Mouse (Mus musculus) limb, embryonic 14.5 days (tissue): ENCODE results near the gene Ror2. TPM values are rescaled to one million over a fixed set of nuclear protein-coding genes. Genes with fewer than 3 reads are reported as not detected.

Source experiments
- ATAC-seq: fragments of 200-750 bp; cut with Nextera tagmentation; 2 replicates; pipeline ENCODE4 v1.8.0; 2017; ENCODE audit warnings: low read depth, moderate number of reproducible peaks, moderate TSS enrichment; ENCODE audit not compliant: low FRiP score
- DNase-seq: peaks from one replicate; pipeline ENCODE4 v3.0.0-alpha.2; 2015; ENCODE audit warnings: low spot score
- H3K27ac ChIP-seq: fragments of 300-500 bp; sonication (generic); replicated peaks from 2 replicates; pipeline ENCODE4 v1.5.1; 2014; ENCODE audit warnings: low read depth, mild to moderate bottlenecking, low read length, moderate library complexity, mixed read lengths
- H3K27me3 ChIP-seq: fragments of 300-500 bp; sonication (generic); 2 replicates; pipeline ENCODE4 v1.6.1; 2014; ENCODE audit warnings: low read length, mixed read lengths; ENCODE audit not compliant: control insufficient read depth, insufficient read depth
- H3K36me3 ChIP-seq: fragments of 300-500 bp; sonication (generic); 2 replicates; pipeline ENCODE4 v1.6.1; 2014; ENCODE audit warnings: mild to moderate bottlenecking, low read length, moderate library complexity, mixed read lengths; ENCODE audit not compliant: control insufficient read depth, insufficient read depth
- H3K4me1 ChIP-seq: fragments of 300-500 bp; sonication (generic); 2 replicates; pipeline ENCODE4 v1.6.1; 2014; ENCODE audit warnings: antibody characterized with exemption, low read length, mixed read lengths; ENCODE audit not compliant: control insufficient read depth, insufficient read depth
- H3K4me2 ChIP-seq: fragments of 300-500 bp; sonication (generic); replicated peaks from 2 replicates; pipeline ENCODE4 v1.6.1; 2014; ENCODE audit warnings: low read depth, mild to moderate bottlenecking, low read length, moderate library complexity; ENCODE audit not compliant: severe bottlenecking
- H3K4me3 ChIP-seq: fragments of 300-500 bp; sonication (generic); replicated peaks from 2 replicates; pipeline ENCODE4 v1.5.1; 2014; ENCODE audit warnings: low read length
- H3K9ac ChIP-seq: fragments of 300-500 bp; sonication (generic); 2 replicates; pipeline ENCODE4 v1.6.1; 2014; ENCODE audit warnings: mild to moderate bottlenecking, low read depth, low read length, moderate library complexity; ENCODE audit not compliant: severe bottlenecking
- H3K9me3 ChIP-seq: fragments of 300-500 bp; sonication (generic); 2 replicates; pipeline ENCODE4 v1.6.1; 2016; ENCODE audit warnings: low read length; ENCODE audit not compliant: control insufficient read depth
- POLR2A ChIP-seq: fragments of 200-500 bp; IDR thresholded peaks from 2 replicates; pipeline ENCODE4 v1.8.0; 2012; ENCODE audit warnings: inconsistent platforms, mild to moderate bottlenecking, moderate library complexity, borderline replicate concordance; ENCODE audit not compliant: insufficient read depth, insufficient read length; ENCODE audit errors: extremely low read depth
- WGBS: fragments of 180-500 bp; shearing (Covaris S2); extraction: QIAGEN DNeasy Blood & Tissue Kit; methylation state at CpG from one replicate; pipeline ENCODE4 v1.1.7; 2014; 5-methylcytosine and 5-hydroxymethylcytosine counted together
- polyA plus RNA-seq, 2 experiments: library from polyadenylated mRNA; depleted of rRNA in 1 of 2; stranded (reverse) in 1 of 2; unstranded in 1 of 2; fragments of >200 nt; fragmentation: Nextera tagmentation in 1 of 2; extraction: Ambion mirVana in 1 of 2; gene quantifications; 2 replicates each; pipeline versions ENCODE4 v1.2.1 to v1.2.3; 2012 to 2014

Ror2 gene
- polyA plus RNA-seq, 2 experiments: 19.0 to 33.0 TPM

- H3K36me3 ChIP-seq: no peaks in the 10 kb centered on the region
Measured at GRCm38 (mm10) chr13:53068461-53068860, 217.5 kb downstream of the Ror2 start.

GRCm38 (mm10) chr13:53067949-53068348 lies 218.0 kb downstream of the Ror2 start:
- no peak overlapping the region for H3K27ac ChIP-seq
- WGBS: 35% methylated on average over 11 of the region's 11 CpGs
- DNase-seq (peak; percentile 26), ATAC-seq (no peak)
- no peak overlapping the region for H3K4me2 ChIP-seq
- peaks cover 8% of the 10 kb centered on the region; the same call in 1 of the 2 replicates for H3K4me1 ChIP-seq
- H3K9me3 ChIP-seq: no peaks in the 10 kb centered on the region
- no peaks in the 10 kb centered on the region for H3K36me3 ChIP-seq
- H3K9ac ChIP-seq: no peak overlapping the region
- no peak for TF ChIP-seq POLR2A
- no peak overlapping the region for H3K4me3 ChIP-seq
- no peaks in the 10 kb centered on the region for H3K27me3 ChIP-seq

More at GRCm38 (mm10) chr13:53068461-53068860, 217.5 kb downstream of the Ror2 start:
- Histone ChIP-seq H3K4me3 (no peak overlapping the region), H3K4me1 (peaks cover 8% of the 10 kb centered on the region; the same call in 1 of the 2 replicates), H3K27ac (no peak overlapping the region), H3K27me3 (no peaks in the 10 kb centered on the region), H3K9me3 (no peaks in the 10 kb centered on the region), H3K4me2 (no peak overlapping the region), H3K9ac (no peak overlapping the region)
- 55% methylated on average over 8 of the region's 8 CpGs for WGBS
- no peak for TF ChIP-seq POLR2A
- DNase-seq: no peak
- no peak for ATAC-seq

- Histone ChIP-seq H3K9me3 (no peaks in the 10 kb centered on the region), H3K9ac (no peak overlapping the region), H3K27ac (no peak overlapping the region), H3K4me2 (no peak overlapping the region), H3K4me1 (peaks cover 8% of the 10 kb centered on the region; the same call in 1 of the 2 replicates), H3K36me3 (no peaks in the 10 kb centered on the region), H3K27me3 (no peaks in the 10 kb centered on the region), H3K4me3 (no peak overlapping the region)
- TF ChIP-seq POLR2A: no peak
- DNase-seq: no peak
- no peak for ATAC-seq
- WGBS: 80% methylated on average over 11 of the region's 11 CpGs
Measured at GRCm38 (mm10) chr13:53065122-53065521, 220.8 kb downstream of the Ror2 start.

- no peaks in the 10 kb centered on the region for H3K36me3 ChIP-seq
- H3K27ac ChIP-seq: no peak overlapping the region
- no peak overlapping the region for H3K4me2 ChIP-seq
- H3K4me1 ChIP-seq: peaks cover 8% of the 10 kb centered on the region; the same call in 1 of the 2 replicates
- no peaks in the 10 kb centered on the region for H3K27me3 ChIP-seq
- H3K4me3 ChIP-seq: no peak overlapping the region
- 87% methylated on average over 1 of the region's 1 CpGs for WGBS
- no peak for TF ChIP-seq POLR2A
- ATAC-seq (no peak), DNase-seq (no peak)
- H3K9ac ChIP-seq: no peak overlapping the region
- H3K9me3 ChIP-seq: no peaks in the 10 kb centered on the region
Measured at GRCm38 (mm10) chr13:53064681-53065080, 221.2 kb downstream of the Ror2 start.

Other genes starting within 250 kb of the Ror2 start
- gene Sptlc1, start 91.3 kb upstream of the Ror2 start, polyA plus RNA-seq (2012; rRNA removed): 33.8 and 34.7 TPM in 2 replicates
- gene Sptlc1, start 91.3 kb upstream of the Ror2 start, polyA plus RNA-seq (2014; fragmentation: Nextera tagmentation; extraction: Ambion mirVana): 46.8 and 49.4 TPM in 2 replicates
- 17.5 and 18.2 TPM in 2 replicates for gene Msx2, start 186.9 kb upstream of the Ror2 start, polyA plus RNA-seq (2012; rRNA removed)
- gene Msx2, start 186.9 kb upstream of the Ror2 start, polyA plus RNA-seq (2014; fragmentation: Nextera tagmentation; extraction: Ambion mirVana): 19.4 and 28.3 TPM in 2 replicates